Mouse (Mus musculus) embryonic stem cell, embryonic (primary cell): ENCODE results near the gene Ppp1r15a.

Experiments used
- CTCF ChIA-PET, 4 experiments: fragments of 300-600 bp in 2 of 4; fragments of 350-600 bp in 2 of 4; sonication (Branson Sonifier 250); formaldehyde crosslinking; loops; one replicate each; lab custom pipeline; 2022; ENCODE audit warnings: inconsistent platforms in 2 of 4; lab: Charles Lee
- POLR2A ChIA-PET, 4 experiments: fragments of 300-600 bp in 2 of 4; fragments of 350-600 bp in 2 of 4; sonication (Branson Sonifier 250); formaldehyde crosslinking; loops; one replicate each; lab custom pipeline; 2022; ENCODE audit warnings: antibody characterized with exemption in 4 of 4, inconsistent platforms in 1 of 4; lab: Charles Lee

Ppp1r15a gene

DNA sequence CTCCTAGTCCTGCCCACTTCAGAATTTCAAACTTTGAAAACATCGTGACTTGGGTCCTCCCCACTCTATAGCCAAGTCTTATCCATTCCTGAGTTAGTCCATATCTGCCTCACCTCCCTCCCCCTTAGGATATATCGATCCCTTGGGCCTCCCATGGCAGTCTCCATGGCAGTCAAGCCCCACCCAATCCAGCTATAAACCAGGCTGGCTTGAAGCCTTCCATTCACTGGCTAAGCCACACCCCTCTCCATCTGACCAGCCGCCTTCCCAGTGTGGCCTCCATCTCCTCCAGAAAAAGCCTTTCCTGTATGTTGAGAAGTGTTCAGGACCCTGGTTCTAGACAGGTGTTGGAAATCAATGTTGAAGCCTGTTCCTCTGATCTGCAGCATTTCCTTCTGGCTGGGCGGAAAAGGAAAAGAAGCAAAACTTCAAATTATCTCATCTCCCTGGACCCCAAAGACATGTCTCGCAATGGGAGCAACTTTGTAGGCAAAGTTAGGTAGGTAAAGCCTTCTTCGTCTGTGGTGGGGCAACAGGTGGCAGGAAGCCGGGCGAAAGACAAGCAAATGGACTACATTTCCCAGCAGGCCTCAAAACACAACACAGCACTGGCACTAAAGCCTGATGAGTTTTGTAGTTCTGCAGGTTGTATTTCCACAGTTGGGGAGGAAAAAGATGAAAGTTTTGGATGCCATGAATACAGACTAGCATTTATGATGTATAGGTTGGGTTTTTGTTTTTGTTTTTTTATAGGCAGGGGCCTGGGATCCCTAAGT is 6.5 kb downstream of the Ppp1r15a start:
- ChIA-PET CTCF (interaction anchor here in 1 of 4 experiments (0.7 to 1.5 kb wide), 4 partner anchors 9 to 85 kb away, joined by 4 to 5 read pairs (median 4); partner anchors contain the start of genes Gys1 and Nucb1), POLR2A (interaction anchor here in 3 of 4 experiments (0.6 to 2.5 kb wide), 30 partner anchors 9 to 198 kb away, joined by 3 to 17 read pairs (median 4); partner anchors contain the start of genes Nucb1 (in 2 of the 3), Sphk2 (in 2 of the 3), Bax (in 1 of the 3) and Dhdh (in 1 of the 3))

- POLR2A ChIA-PET: interaction anchor here in 3 of 4 experiments (0.8 to 5.2 kb wide), 29 partner anchors 8 to 199 kb away, joined by 3 to 40 read pairs (median 4); partner anchors contain the start of genes Nucb1 (in 2 of the 3), Sphk2 (in 2 of the 3), Bax (in 1 of the 3) and Dhdh (in 1 of the 3)
- CTCF ChIA-PET: interaction anchor here in 1 of 4 experiments (0.8 to 1.5 kb wide), 2 partner anchors 43 to 84 kb away, joined by 4 to 5 read pairs; partner anchors contain the start of gene Gys1
These were observed 7.5 kb downstream of the Ppp1r15a start for GRCm38 (mm10) chr7:45518618-45519017.

DNA sequence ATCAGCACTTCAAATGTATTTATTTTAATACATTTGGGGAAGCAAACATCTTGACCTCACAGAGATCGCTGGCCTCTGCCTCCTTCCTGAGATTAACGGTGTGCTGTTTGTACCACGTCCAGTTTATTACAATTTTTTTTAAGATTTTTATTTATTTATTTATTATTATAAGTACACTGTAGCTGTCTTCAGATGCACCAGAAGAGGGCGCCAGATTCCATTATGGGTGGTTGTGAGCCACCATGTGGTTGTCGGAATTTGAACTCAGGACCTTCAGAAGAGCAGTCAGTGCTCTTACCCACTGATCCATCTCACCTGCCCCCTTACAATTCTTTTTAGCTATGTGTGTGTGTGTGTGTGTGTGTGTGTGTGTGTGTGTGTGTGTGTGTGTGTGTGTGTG is 9.2 kb downstream of the Ppp1r15a start:
- POLR2A ChIA-PET: interaction anchor here in 3 of 4 experiments (0.9 to 5.2 kb wide), 13 partner anchors 9 to 59 kb away, joined by 3 to 109 read pairs (median 25); partner anchors contain the start of genes Plekha4 (in 3 of the 3), Ppp1r15a (in 3 of the 3), Bax (in 1 of the 3) and Bcat2 (in 1 of the 3)
- CTCF ChIA-PET: interaction anchor here (0.6 to 3.8 kb wide), 19 partner anchors 9 to 179 kb away, joined by 3 to 12 read pairs (median 3); partner anchors contain the start of genes Plekha4 (in 1 of the 4), Ppp1r15a (in 1 of the 4) and Tulp2 (in 1 of the 4)

- POLR2A ChIA-PET: interaction anchor here (0.8 to 5.2 kb wide), 75 partner anchors 9 to 529 kb away, joined by 3 to 109 read pairs (median 4); partner anchors contain the start of genes Plekha4 (in 3 of the 4), Ppp1r15a (in 3 of the 4), Sphk2 (in 3 of the 4) and Bax (in 2 of the 4)
- CTCF ChIA-PET: interaction anchor here (0.5 to 3.8 kb wide), 25 partner anchors 11 to 268 kb away, joined by 3 to 26 read pairs (median 5); partner anchors contain the start of genes Gys1 (in 1 of the 4), Lmtk3 (in 1 of the 4), Plekha4 (in 1 of the 4) and Ppp1r15a (in 1 of the 4)
These were observed 10.6 kb downstream of the Ppp1r15a start for GRCm38 (mm10) chr7:45515436-45515835.

DNA sequence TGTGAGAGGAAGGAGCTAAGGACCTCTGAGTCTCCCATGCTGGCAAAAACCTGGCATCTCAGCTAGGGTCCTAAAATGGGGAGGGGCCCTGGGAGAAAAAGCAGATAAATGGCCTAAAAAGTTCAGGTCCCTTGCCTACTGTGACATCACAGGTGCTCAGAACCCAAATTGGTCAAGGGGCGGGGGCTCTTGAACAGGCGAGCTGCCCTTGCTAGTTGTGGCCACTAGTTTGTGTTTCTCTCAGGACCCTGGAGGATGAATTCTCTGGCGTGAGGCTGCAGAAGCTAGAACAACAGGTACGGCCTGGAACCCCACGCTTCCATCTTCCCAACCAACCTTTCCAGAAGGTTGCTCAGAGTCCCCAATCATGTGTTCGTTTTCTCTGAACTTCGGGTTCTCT is 11.7 kb downstream of the Ppp1r15a start:
- CTCF ChIA-PET: interaction anchor here (0.6 to 3.8 kb wide), 22 partner anchors 9 to 528 kb away, joined by 3 to 26 read pairs (median 3); partner anchors contain the start of genes Fam83e (in 1 of the 4) and Prmt1 (in 1 of the 4)

DNA sequence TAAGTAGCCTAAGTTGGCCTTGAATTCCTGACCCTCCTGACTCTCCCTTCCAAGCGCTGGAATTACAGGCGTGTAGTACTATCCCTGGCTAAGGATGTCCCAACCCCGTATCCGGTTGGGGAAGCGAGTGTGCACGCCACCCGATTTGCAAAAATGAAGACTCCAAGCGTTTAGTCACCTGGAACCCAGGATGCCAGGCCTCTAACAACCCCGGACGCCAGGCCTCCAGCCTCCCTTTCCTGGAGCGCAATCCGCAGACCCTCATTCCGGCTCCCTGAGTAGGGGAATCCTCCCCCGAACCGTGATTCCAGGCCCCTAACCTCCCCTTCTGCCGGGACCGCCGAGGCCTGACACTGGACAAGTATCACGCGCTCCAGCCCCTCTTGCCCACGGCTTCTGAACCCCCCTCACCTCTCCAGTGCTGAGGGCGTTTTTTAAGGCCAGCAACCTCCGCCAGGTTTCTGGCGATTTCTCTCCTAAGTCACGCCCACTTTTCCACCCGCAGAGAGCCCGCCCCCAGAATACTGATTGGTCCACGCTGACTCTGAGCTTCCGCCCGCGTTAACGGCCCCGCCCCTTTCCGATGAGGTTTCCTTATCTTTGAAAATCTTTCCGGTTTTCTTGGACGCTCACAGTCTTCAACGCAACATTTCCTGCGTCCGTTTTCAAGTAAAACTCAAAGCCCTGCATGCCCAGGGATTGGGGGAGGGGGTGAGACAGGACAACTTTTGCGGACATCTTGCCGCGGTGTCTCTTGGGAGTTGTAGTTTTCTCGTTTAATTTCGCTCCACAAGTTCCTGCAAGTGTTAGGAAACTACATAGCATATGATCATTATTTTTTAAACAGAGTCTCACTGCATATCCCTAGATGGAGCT is 15.9 kb downstream of the Ppp1r15a start, which contains the start of gene Nucb1:
Gene Nucb1, minus strand, starts transcription at position 495 of the 876 bp plus-strand sequence.
- ChIA-PET POLR2A (interaction anchor here in 3 of 4 experiments (0.6 to 4.2 kb wide), 69 partner anchors 9 to 356 kb away, joined by 3 to 60 read pairs (median 5); partner anchors contain the start of genes Ftl1 (in 3 of the 3), Plekha4 (in 3 of the 3), Ppp1r15a (in 3 of the 3) and Aldh16a1 (in 1 of the 3)), CTCF (interaction anchor here in 3 of 4 experiments (0.5 to 1.6 kb wide), 21 partner anchors 9 to 294 kb away, joined by 3 to 9 read pairs (median 3); partner anchors contain the start of genes Gys1 (in 1 of the 3), Kcna7 (in 1 of the 3) and Ppfia3 (in 1 of the 3))

More for the DNA sequence above, 11.7 kb downstream of the Ppp1r15a start:
- POLR2A ChIA-PET: interaction anchor here (0.6 to 5.2 kb wide), 62 partner anchors 7 to 1830 kb away, joined by 3 to 109 read pairs (median 4); partner anchors contain the start of genes Plekha4 (in 4 of the 4), Ppp1r15a (in 4 of the 4), Ftl1 (in 2 of the 4) and Gys1 (in 2 of the 4)

DNA sequence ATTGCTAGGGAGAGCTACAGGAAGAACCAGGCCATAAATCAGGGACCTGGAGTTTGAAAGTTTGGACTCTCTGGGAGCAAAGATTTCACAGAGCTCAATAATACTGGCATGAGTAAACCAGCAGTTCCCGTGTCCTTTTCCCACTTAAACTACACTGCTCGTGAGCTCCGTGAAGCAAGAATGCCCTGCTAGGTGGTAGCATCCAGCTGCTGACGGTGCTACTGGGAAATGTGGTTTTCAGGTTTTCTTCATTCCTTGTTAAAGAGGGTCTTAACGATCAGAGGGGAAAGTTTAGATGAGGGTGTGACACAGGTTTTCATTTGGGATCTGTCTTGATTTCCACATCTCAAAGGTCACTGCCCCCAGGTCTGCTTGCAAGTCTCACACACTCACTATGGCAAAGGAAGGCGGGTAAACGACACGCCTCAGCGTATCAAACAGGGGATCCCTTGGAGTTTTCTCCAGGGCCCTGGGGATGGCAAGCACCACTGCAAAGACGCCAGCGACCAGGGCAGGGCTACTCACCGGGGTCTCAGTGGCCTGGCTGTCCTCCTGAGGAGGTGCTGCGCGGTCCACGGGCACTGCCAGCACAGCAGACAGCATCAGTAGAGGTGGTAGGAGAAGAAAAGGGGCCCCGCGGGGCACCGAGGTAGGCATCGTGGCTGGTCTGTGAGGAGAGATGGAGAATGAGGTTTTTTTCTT is 16.7 kb downstream of the Ppp1r15a start:
- ChIA-PET CTCF (interaction anchor here in 2 of 4 experiments (0.8 to 1.6 kb wide), 7 partner anchors 13 to 104 kb away, joined by 3 to 8 read pairs (median 3); partner anchors contain the start of genes Gys1 (in 1 of the 2) and Kcna7 (in 1 of the 2)), POLR2A (interaction anchor here (0.5 to 4.2 kb wide), 39 partner anchors 8 to 694 kb away, joined by 3 to 60 read pairs (median 5); partner anchors contain the start of genes Plekha4 (in 3 of the 4), Ppp1r15a (in 3 of the 4), Aldh16a1 (in 1 of the 4) and Bax (in 1 of the 4))

DNA sequence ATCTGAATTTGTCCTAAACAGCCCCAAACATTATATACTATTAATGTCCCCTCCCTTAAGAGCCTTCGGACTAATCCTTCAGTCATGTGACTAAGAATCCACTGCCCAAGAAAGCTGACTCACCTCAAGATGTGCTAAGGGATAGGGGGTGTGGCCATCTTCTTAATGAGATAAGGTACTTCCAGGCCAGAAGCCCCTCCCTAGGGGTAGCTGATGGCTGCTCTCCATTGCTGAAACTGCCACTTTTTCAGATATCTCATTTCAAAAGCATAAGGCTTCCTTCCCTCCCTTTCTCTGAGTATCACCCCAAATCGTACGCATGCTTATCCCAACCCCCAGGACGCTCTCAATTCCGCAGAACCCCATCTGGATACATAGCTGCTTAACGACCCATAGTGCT is 17.5 kb downstream of the Ppp1r15a start:
- ChIA-PET CTCF (interaction anchor here in 3 of 4 experiments (0.6 to 1.4 kb wide), 8 partner anchors 13 to 931 kb away, joined by 3 to 6 read pairs (median 3); partner anchors contain the start of genes Gys1 (in 1 of the 3) and Ntn5 (in 1 of the 3)), POLR2A (interaction anchor here in 3 of 4 experiments (0.7 to 4.2 kb wide), 27 partner anchors 8 to 135 kb away, joined by 3 to 60 read pairs (median 4); partner anchors contain the start of genes Plekha4 (in 3 of the 3), Ppp1r15a (in 3 of the 3), Dhdh (in 2 of the 3) and Ftl1 (in 1 of the 3))

DNA sequence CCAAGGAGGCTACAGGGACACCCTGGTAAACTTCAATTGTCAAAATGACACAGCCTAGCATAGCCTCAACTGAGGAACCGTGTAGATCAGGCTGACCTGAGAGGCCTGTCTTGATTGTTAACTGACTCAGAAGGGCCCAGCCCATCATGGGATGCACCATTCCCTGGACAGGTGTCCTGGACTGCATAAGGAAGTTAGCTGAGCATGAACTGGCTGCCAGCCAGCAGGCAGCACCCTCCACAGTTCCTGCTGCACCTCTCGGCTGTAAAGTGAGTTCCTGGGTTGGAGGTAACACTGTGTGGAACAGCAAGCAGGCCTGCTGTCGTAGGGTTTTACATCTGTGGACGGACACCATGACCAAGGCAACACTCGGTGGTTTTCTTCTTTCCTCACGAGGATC is 18.5 kb downstream of the Ppp1r15a start:
- CTCF ChIA-PET: interaction anchor here in 2 of 4 experiments (0.8 to 1.4 kb wide), 4 partner anchors 15 to 176 kb away, joined by 3 read pairs; partner anchors contain the start of gene Ntn5 (in 1 of the 2)
- POLR2A ChIA-PET: interaction anchor here in 3 of 4 experiments (0.7 to 3.6 kb wide), 7 partner anchors 14 to 526 kb away, joined by 3 to 60 read pairs (median 7); partner anchors contain the start of genes Plekha4 (in 2 of the 3), Ppp1r15a (in 2 of the 3), Dhdh (in 1 of the 3) and Nomo1 (in 1 of the 3)

GRCm38 (mm10) chr7:45498427-45498826 is 27.6 kb downstream of the Ppp1r15a start:
- ChIA-PET CTCF (no interaction called here), POLR2A (interaction anchor here in 2 of 4 experiments (0.6 to 1.0 kb wide), 2 partner anchors 10 to 69 kb away, joined by 4 read pairs; no protein-coding TSS in a partner anchor)

DNA sequence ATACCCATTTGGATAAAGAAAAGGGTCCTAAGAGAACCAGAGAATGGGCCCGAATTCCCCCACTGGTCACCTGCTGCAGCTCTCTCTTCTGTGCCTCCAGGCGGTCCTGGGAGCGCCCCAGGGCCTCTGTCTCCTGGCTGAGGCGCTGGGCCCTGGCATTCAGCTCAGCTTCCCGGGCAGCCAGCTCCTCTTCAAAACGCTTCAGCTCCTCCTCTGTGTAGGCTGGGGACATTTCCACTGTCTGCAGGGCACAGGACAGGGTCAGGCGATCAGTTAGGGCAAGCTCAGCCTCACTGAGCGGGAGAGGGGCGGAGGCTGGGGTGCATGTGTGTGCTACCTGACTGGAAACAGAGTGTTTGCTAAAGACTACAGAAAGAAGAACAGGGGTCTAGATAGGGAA is 31.5 kb downstream of the Ppp1r15a start:
- ChIA-PET CTCF (interaction anchor here in 3 of 4 experiments (0.6 to 1.1 kb wide), 5 partner anchors 18 to 365 kb away, joined by 3 to 7 read pairs (median 4); no protein-coding TSS in a partner anchor), POLR2A (interaction anchor here (0.5 to 4.0 kb wide), 27 partner anchors 9 to 94 kb away, joined by 3 to 29 read pairs (median 4); partner anchors contain the start of genes Ftl1 (in 3 of the 4), Bax (in 2 of the 4), Nucb1 (in 2 of the 4) and Plekha4 (in 1 of the 4))

DNA sequence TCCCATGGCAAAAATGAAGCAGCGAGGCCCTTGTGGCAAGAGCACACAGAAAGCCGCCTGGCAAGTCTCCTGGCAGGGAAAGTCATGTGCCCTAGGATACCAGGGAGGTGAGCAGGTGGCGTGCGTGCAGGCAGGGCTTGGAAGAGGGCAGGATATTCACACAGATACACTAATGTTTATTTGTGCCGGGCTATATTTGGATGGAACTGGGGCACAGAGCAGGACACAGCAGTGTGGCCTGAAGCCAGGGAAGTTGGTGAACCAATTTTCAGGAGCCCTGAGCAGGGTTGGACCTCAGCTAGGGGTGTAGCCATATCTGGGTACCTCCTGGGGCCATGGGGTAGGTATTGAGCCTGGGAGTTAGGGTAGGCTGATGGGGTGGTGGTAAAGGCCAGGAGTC is 33.1 kb downstream of the Ppp1r15a start:
- ChIA-PET POLR2A (interaction anchor here in 2 of 4 experiments (1.1 to 4.0 kb wide), 9 partner anchors 9 to 33 kb away, joined by 3 to 29 read pairs (median 5); partner anchors contain the start of genes Bax (in 1 of the 2), Ftl1 (in 1 of the 2) and Nucb1 (in 1 of the 2)), CTCF (interaction anchor here in 2 of 4 experiments (0.6 to 0.8 kb wide), 2 partner anchors 16 to 920 kb away, joined by 3 read pairs; no protein-coding TSS in a partner anchor)

- POLR2A ChIA-PET: interaction anchor here in 2 of 4 experiments (1.3 to 4.0 kb wide), 11 partner anchors 9 to 209 kb away, joined by 3 to 29 read pairs (median 4); partner anchors contain the start of gene Nucb1 (in 1 of the 2)
- CTCF ChIA-PET: interaction anchor here in 1 of 4 experiments (2.3 kb wide), 1 partner anchor 23 kb away, joined by 13 read pairs; no protein-coding TSS in a partner anchor
These were observed 33.7 kb downstream of the Ppp1r15a start for GRCm38 (mm10) chr7:45492225-45492844.

GRCm38 (mm10) chr7:45491264-45491663 is 34.8 kb downstream of the Ppp1r15a start:
- CTCF ChIA-PET: interaction anchor here in 2 of 4 experiments (1.0 to 2.3 kb wide), 2 partner anchors 14 to 24 kb away, joined by 4 to 13 read pairs; no protein-coding TSS in a partner anchor
- POLR2A ChIA-PET: interaction anchor here (0.6 to 4.4 kb wide), 23 partner anchors 11 to 377 kb away, joined by 3 to 23 read pairs (median 4); partner anchors contain the start of genes Ftl1 (in 1 of the 4), Nucb1 (in 1 of the 4), Plekha4 (in 1 of the 4) and Ppp1r15a (in 1 of the 4)
